Mouse (Mus musculus): ENCODE data around the gene Prss8. TPM values are rescaled to one million over a fixed set of nuclear protein-coding genes. Genes with fewer than 3 reads are reported as not detected.

Gene Prss8
- polyA plus RNA-seq, 1 experiment from 2014 or later: 0.17 TPM

GRCm38 (mm10) chr7:127879301-127879700, 50.6 kb downstream of the Prss8 start:
- no peak overlapping the region for H3K27ac ChIP-seq (ENCODE audit: low read depth, low read length)
- 97% methylated on average over 9 of the region's 9 CpGs for WGBS
- no peak overlapping the region for H3K4me2 ChIP-seq (ENCODE audit: low read length)
- ATAC-seq (no peak), DNase-seq (ENCODE audit: low spot score) (no peak)
- peaks cover 65% of the 10 kb centered on the region for H3K36me3 ChIP-seq (ENCODE audit: control insufficient read depth, insufficient read depth, low read length)
- no peak overlapping the region for H3K9ac ChIP-seq (ENCODE audit: low read length)
- H3K27me3 ChIP-seq (replicated peaks; ENCODE audit: control insufficient read depth, insufficient read depth, low read length): no peaks in the 10 kb centered on the region
- no peak overlapping the region for H3K4me3 ChIP-seq (ENCODE audit: low read depth, low read length)
- no peaks in the 10 kb centered on the region for H3K9me3 ChIP-seq (replicated peaks; ENCODE audit: control insufficient read depth, low read length)
- peaks cover 13% of the 10 kb centered on the region for H3K4me1 ChIP-seq (ENCODE audit: control insufficient read depth, insufficient read depth, low read length)

GRCm38 (mm10) chr7:127876467-127877348, 53.2 kb downstream of the Prss8 start, which contains the start of gene Zfp668:
Zfp668 (minus strand) TSS chr7:127876828.
- under 1% methylated on average over 60 of the region's 60 CpGs for WGBS

GRCm38 (mm10) chr7:127876041-127876466, 53.9 kb downstream of the Prss8 start, which contains the start of gene Zfp646:
Zfp646 (plus strand) TSS chr7:127876221.
- DNase-seq (ENCODE audit: low spot score) (peak; percentile 93), ATAC-seq (peak; percentile 92)
- Histone ChIP-seq H3K9ac (ENCODE audit: low read length) (peak within 1 kb of the TSS; percentile 98), H3K4me3 (ENCODE audit: low read depth, low read length) (peak within 1 kb of the TSS; percentile 98), H3K9me3 (replicated peaks; ENCODE audit: control insufficient read depth, low read length) (no peaks in the 10 kb centered on the region), H3K36me3 (ENCODE audit: control insufficient read depth, insufficient read depth, low read length) (peaks cover 48% of the 10 kb centered on the region), H3K4me1 (ENCODE audit: control insufficient read depth, insufficient read depth, low read length) (peaks cover 18% of the 10 kb centered on the region), H3K27ac (ENCODE audit: low read depth, low read length) (peak within 1 kb of the TSS; percentile 100), H3K27me3 (replicated peaks; ENCODE audit: control insufficient read depth, insufficient read depth, low read length) (no peaks in the 10 kb centered on the region), H3K4me2 (ENCODE audit: low read length) (peak within 1 kb of the TSS; percentile 94)
- under 1% methylated on average over 40 of the region's 41 CpGs for WGBS

More at GRCm38 (mm10) chr7:127876467-127877348, 53.2 kb downstream of the Prss8 start, which contains the start of gene Zfp668:
- Histone ChIP-seq H3K9ac (ENCODE audit: low read length) (peak within 1 kb of the TSS; percentile 98), H3K4me3 (ENCODE audit: low read depth, low read length) (peak within 1 kb of the TSS; percentile 98), H3K36me3 (ENCODE audit: control insufficient read depth, insufficient read depth, low read length) (peaks cover 50% of the 10 kb centered on the region), H3K4me2 (ENCODE audit: low read length) (peak within 1 kb of the TSS; percentile 94), H3K27me3 (replicated peaks; ENCODE audit: control insufficient read depth, insufficient read depth, low read length) (no peaks in the 10 kb centered on the region), H3K27ac (ENCODE audit: low read depth, low read length) (peak within 1 kb of the TSS; percentile 100), H3K4me1 (ENCODE audit: control insufficient read depth, insufficient read depth, low read length) (peaks cover 18% of the 10 kb centered on the region), H3K9me3 (replicated peaks; ENCODE audit: control insufficient read depth, low read length) (no peaks in the 10 kb centered on the region)
- ATAC-seq (peak; percentile 69), DNase-seq (ENCODE audit: low spot score) (peak; percentile 97)

Other genes with a start within 250 kb of the Prss8 start
- gene Bcl7c, start 221.2 kb downstream of the Prss8 start, polyA plus RNA-seq (2014; fragmentation: Nextera tagmentation; extraction: Ambion mirVana): 40.8 and 45.7 TPM in 2 replicates
- gene Ctf1, start 217.4 kb downstream of the Prss8 start, polyA plus RNA-seq (2014; fragmentation: Nextera tagmentation; extraction: Ambion mirVana): 5.3 and 5.9 TPM in 2 replicates
- gene Ctf2, start 197.9 kb downstream of the Prss8 start, polyA plus RNA-seq (2014; fragmentation: Nextera tagmentation; extraction: Ambion mirVana): 0.09 TPM in 1 of 2 replicates, not detected in the other
- 7.2 and 7.8 TPM in 2 replicates for gene Fbxl19, start 185.6 kb downstream of the Prss8 start, polyA plus RNA-seq (2014; fragmentation: Nextera tagmentation; extraction: Ambion mirVana)
- gene Orai3, start 160.3 kb downstream of the Prss8 start, polyA plus RNA-seq (2014; fragmentation: Nextera tagmentation; extraction: Ambion mirVana): 3.3 and 4.2 TPM in 2 replicates
- gene Setd1a, start 153.4 kb downstream of the Prss8 start, polyA plus RNA-seq (2014; fragmentation: Nextera tagmentation; extraction: Ambion mirVana): 17.0 and 18.0 TPM in 2 replicates
- not detected in 2 replicates for gene Gm49388, start 144.5 kb downstream of the Prss8 start, polyA plus RNA-seq (2014; fragmentation: Nextera tagmentation; extraction: Ambion mirVana)
- gene Hsd3b7, start 129.5 kb downstream of the Prss8 start, polyA plus RNA-seq (2014; fragmentation: Nextera tagmentation; extraction: Ambion mirVana): 6.9 and 9.7 TPM in 2 replicates
- 9.7 and 11.1 TPM in 2 replicates for gene Stx4a, start 105.8 kb downstream of the Prss8 start, polyA plus RNA-seq (2014; fragmentation: Nextera tagmentation; extraction: Ambion mirVana)
- gene Stx1b, start 105.6 kb downstream of the Prss8 start, polyA plus RNA-seq (2014; fragmentation: Nextera tagmentation; extraction: Ambion mirVana): 15.7 and 22.3 TPM in 2 replicates
- gene Zfp646, start 53.9 kb downstream of the Prss8 start, polyA plus RNA-seq (2014; fragmentation: Nextera tagmentation; extraction: Ambion mirVana): 12.0 and 16.8 TPM in 2 replicates
- gene Zfp668, start 53.3 kb downstream of the Prss8 start, polyA plus RNA-seq (2014; fragmentation: Nextera tagmentation; extraction: Ambion mirVana): 24.1 and 29.1 TPM in 2 replicates
- gene Prss53, start 39.1 kb downstream of the Prss8 start, polyA plus RNA-seq (2014; fragmentation: Nextera tagmentation; extraction: Ambion mirVana): 0.61 and 0.63 TPM in 2 replicates
- gene Gm21974, start 34.6 kb downstream of the Prss8 start, polyA plus RNA-seq (2014; fragmentation: Nextera tagmentation; extraction: Ambion mirVana): not detected in 2 replicates
- gene Vkorc1, start 34.5 kb downstream of the Prss8 start, polyA plus RNA-seq (2014; fragmentation: Nextera tagmentation; extraction: Ambion mirVana): 61.5 and 69.9 TPM in 2 replicates
- 108 and 131 TPM in 2 replicates for gene Bckdk, start 26.0 kb downstream of the Prss8 start, polyA plus RNA-seq (2014; fragmentation: Nextera tagmentation; extraction: Ambion mirVana)
- gene Kat8, start 17.6 kb downstream of the Prss8 start, polyA plus RNA-seq (2014; fragmentation: Nextera tagmentation; extraction: Ambion mirVana): 51.1 and 56.7 TPM in 2 replicates
- gene Prss36, start 16.6 kb upstream of the Prss8 start, polyA plus RNA-seq (2014; fragmentation: Nextera tagmentation; extraction: Ambion mirVana): 12.3 and 12.9 TPM in 2 replicates
- 55.9 and 60.1 TPM in 2 replicates for gene Fus, start 37.4 kb upstream of the Prss8 start, polyA plus RNA-seq (2014; fragmentation: Nextera tagmentation; extraction: Ambion mirVana)
- 7.1 and 11.5 TPM in 2 replicates for gene Pycard, start 63.8 kb upstream of the Prss8 start, polyA plus RNA-seq (2014; fragmentation: Nextera tagmentation; extraction: Ambion mirVana)
- not detected in 2 replicates for gene Trim72, start 73.8 kb upstream of the Prss8 start, polyA plus RNA-seq (2014; fragmentation: Nextera tagmentation; extraction: Ambion mirVana)
- 0.22 and 0.41 TPM in 2 replicates for gene Itgam, start 132.5 kb upstream of the Prss8 start, polyA plus RNA-seq (2014; fragmentation: Nextera tagmentation; extraction: Ambion mirVana)
- gene Gm49368, start 132.6 kb upstream of the Prss8 start, polyA plus RNA-seq (2014; fragmentation: Nextera tagmentation; extraction: Ambion mirVana): not detected in 2 replicates
- gene Itgax, start 199.4 kb upstream of the Prss8 start, polyA plus RNA-seq (2014; fragmentation: Nextera tagmentation; extraction: Ambion mirVana): 0.06 TPM in 1 of 2 replicates, not detected in the other
- gene Itgad, start 224.3 kb upstream of the Prss8 start, polyA plus RNA-seq (2014; fragmentation: Nextera tagmentation; extraction: Ambion mirVana): not detected in 2 replicates